Mouse (Mus musculus): ENCODE results near the gene Olfr1359. TPM values are rescaled to one million over a fixed set of nuclear protein-coding genes. Genes with fewer than 3 reads are reported as not detected.
"Not testable (repeated sequence)": the region's sequence is repeated elsewhere in the genome, so short reads cannot be mapped to it uniquely, and the experiment has no call there.

Olfr1359 gene
- total RNA-seq (2021): not detected
- long read RNA-seq, experiment 1: 0 reads
- long read RNA-seq, experiment 2: 0 reads

- DNase-seq (ENCODE audit: low spot score in 2 of 2): no peak
These were observed at the start of gene Olfr1359 for GRCm38 (mm10) chr13:21697811-21698210. TSS of gene Olfr1359 (plus strand) at chr13:21698111.

GRCm38 (mm10) chr13:21663286-21663685 is 34.6 kb upstream of the Olfr1359 start, which contains the start of gene Olfr1361:
TSS of gene Olfr1361 (minus strand) at chr13:21663386.
- no peak for DNase-seq (ENCODE audit: low spot score in 2 of 2)

GRCm38 (mm10) chr13:21677305-21677704 is 20.6 kb upstream of the Olfr1359 start, which contains the start of gene Olfr1360:
TSS of gene Olfr1360 (minus strand) at chr13:21677405.
- DNase-seq (ENCODE audit: low spot score in 2 of 2): no peak

GRCm38 (mm10) chr13:21706669-21707068 is 8.8 kb downstream of the Olfr1359 start:
- DNase-seq (ENCODE audit: low spot score in 2 of 2): no peak

GRCm38 (mm10) chr13:21710031-21710711 is 12.3 kb downstream of the Olfr1359 start:
- peak; percentile 64 to 81 for DNase-seq (ENCODE audit: low spot score in 2 of 2)

GRCm38 (mm10) chr13:21710821-21711525 is 13.1 kb downstream of the Olfr1359 start:
- DNase-seq (ENCODE audit: low spot score in 2 of 2): peak; percentile 31 to 45

GRCm38 (mm10) chr13:21711698-21712097 is 13.8 kb downstream of the Olfr1359 start:
- no peak for DNase-seq (ENCODE audit: low spot score in 2 of 2)

- DNase-seq (ENCODE audit: low spot score in 2 of 2): no peak
These were observed 16.8 kb downstream of the Olfr1359 start for GRCm38 (mm10) chr13:21714725-21715124.

- no peak for DNase-seq (ENCODE audit: low spot score in 2 of 2)
These were observed 17.4 kb downstream of the Olfr1359 start for GRCm38 (mm10) chr13:21715131-21715863.

GRCm38 (mm10) chr13:21715864-21716539 is 18.1 kb downstream of the Olfr1359 start, which contains the start of the genes Hist1h2bl and Hist1h2ai:
TSS of gene Hist1h2bl (minus strand) at chr13:21716143.
TSS of gene Hist1h2ai (plus strand) at chr13:21716422.
- peak; percentile 27 to 65 for DNase-seq (ENCODE audit: low spot score in 2 of 2)

- DNase-seq (ENCODE audit: low spot score in 2 of 2): not testable (repeated sequence)
These were observed 18.9 kb downstream of the Olfr1359 start for GRCm38 (mm10) chr13:21716540-21717391.

GRCm38 (mm10) chr13:21717397-21718357 is 19.8 kb downstream of the Olfr1359 start, which contains the start of gene Hist1h3h:
TSS of gene Hist1h3h (plus strand) at chr13:21717659.
- DNase-seq (ENCODE audit: low spot score in 2 of 2): peak; percentile 38 to 70

GRCm38 (mm10) chr13:21718381-21719080 is 20.6 kb downstream of the Olfr1359 start:
- no peak for DNase-seq (ENCODE audit: low spot score in 2 of 2)

- not testable (repeated sequence) for DNase-seq (ENCODE audit: low spot score in 2 of 2)
These were observed 23.3 kb downstream of the Olfr1359 start for GRCm38 (mm10) chr13:21721107-21721756.

GRCm38 (mm10) chr13:21721757-21722372 is 24.0 kb downstream of the Olfr1359 start, which contains the start of gene Hist1h2bm:
TSS of gene Hist1h2bm (plus strand) at chr13:21722044.
- not testable (repeated sequence) for DNase-seq (ENCODE audit: low spot score in 2 of 2)

GRCm38 (mm10) chr13:21722373-21722925 is 24.5 kb downstream of the Olfr1359 start:
- no peak for DNase-seq (ENCODE audit: low spot score in 2 of 2)
